Mouse (Mus musculus): ENCODE results near the gene Hs3st3b1.

Hs3st3b1 gene

DNA sequence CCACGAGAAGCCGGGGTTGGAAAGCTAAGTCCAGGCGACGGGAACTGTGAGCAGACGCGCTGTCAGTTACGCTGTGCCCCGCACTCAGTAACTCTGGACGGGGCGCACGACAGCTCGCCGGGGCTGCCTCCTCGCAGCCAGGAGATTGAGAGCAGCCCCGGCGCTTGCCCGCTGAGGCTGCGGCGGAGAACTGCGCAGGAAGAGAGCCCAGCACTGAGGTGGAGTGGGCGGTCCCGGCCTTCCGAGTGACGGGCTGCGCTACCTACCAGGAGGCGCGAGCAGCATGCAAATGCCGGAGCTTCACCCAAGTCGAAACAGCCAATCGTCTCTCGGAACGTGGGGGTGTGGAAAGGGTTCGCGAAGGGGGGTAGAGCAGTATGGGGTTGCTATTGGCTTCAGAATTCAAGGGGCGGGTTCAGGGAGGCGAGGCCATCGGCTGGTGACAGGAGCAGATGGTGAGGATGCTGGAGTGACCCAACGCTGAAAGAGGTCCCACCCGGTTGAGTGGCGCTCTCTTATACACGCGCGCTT, at the start of gene Hs3st3b1:
Gene Hs3st3b1 (minus strand): TSS at position 200 of the 531 bp plus-strand sequence.
- DNase-seq (ENCODE audit: low read depth, low spot score): peak; percentile 95

GRCm38 (mm10) chr11:63971462-63971861, 49.4 kb upstream of the Hs3st3b1 start:
- DNase-seq (ENCODE audit: low read depth, low spot score): no peak

GRCm38 (mm10) chr11:63970818-63971217, 48.7 kb upstream of the Hs3st3b1 start:
- DNase-seq (ENCODE audit: low read depth, low spot score): no peak

GRCm38 (mm10) chr11:63969205-63969910, 47.3 kb upstream of the Hs3st3b1 start:
- DNase-seq (ENCODE audit: low read depth, low spot score): no peak

DNA sequence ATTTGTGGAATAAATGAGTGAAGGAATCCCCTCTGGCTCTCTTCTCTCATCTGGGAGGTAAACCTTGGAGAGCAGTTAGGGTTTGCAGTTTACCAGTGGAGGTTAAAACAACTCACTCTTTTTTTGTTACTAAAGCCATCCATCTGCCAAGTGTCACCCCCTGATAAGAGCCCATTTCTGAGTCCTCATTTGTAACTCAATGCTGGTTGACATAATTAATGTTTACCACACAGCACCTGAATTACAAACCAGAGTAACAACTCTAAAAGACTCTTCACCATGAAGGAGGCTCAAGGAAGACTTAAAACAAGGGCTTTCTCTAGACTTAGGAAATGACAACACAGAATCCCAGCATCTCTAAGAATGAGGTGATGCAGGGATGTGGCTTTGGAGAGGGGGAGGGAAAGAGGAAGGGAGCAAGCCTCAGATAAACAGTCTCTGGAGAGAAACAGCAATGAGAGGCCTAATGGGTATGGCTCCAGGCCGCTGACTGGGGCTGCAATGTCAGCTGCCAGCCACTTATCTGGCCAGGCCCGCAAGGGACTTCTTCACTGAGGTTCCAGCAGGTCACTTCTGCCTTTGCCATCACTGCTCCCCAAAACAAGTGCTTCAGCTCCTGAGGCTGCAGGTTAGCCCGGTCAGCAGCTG, 46.4 kb upstream of the Hs3st3b1 start:
- no peak for DNase-seq (ENCODE audit: low read depth, low spot score)

DNA sequence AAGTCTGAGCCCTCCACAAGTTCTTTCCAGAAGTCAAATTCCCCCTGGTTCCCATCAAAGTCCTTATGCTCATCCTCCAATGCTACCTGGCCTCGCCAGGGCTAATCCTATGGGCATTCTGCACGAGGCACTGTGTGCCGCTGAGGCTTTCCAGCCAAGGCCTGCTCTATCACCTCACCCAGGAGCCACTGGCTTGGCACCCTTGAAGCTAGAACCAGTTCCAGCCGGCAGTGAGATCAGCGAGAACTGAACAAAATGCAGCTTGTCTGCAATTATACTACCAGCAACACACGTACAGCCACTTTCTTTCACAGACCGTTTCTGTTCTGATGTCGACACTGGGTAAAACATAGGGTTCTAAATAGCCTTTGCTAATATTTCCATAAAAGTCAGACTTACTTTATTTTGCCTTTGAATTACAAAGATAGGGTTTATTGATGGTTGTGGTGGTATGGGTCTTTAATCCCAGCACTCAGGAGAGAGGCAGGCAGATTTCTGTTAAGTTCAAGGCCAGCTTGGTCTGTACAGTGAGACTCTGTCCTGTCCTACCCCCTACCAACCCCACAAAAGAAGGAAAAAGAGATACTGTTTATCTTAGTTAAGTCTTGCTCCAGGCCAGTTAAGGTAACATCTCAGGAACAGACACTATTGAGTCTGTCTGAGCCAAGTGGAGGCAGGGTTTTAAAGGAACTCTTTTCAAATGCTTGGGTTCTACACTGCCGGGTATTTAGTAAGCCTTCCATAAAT, 45.7 kb upstream of the Hs3st3b1 start:
- DNase-seq (ENCODE audit: low read depth, low spot score): no peak

GRCm38 (mm10) chr11:63965437-63965836, 43.3 kb upstream of the Hs3st3b1 start:
- DNase-seq (ENCODE audit: low read depth, low spot score): no peak

DNA sequence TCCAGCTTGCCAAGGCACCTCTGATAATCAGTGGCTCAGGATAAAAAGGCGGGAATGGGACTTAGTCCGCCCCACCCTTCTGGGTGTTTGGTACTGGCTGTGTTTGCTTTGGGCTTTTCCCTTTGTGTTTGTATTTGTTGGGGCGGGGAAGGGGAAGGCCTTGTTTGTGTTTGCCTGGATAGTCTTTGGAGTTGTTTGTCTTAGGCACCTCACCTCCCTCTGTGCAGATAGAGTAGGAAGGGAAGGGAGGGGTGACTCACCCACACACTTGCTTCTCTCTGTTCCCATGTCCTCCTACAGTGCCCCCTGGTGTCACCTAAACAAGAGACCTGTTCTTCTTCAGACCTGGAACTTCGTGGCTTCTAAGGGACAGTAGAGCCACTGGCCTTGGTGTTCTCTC, 35.1 kb upstream of the Hs3st3b1 start:
- DNase-seq (ENCODE audit: low read depth, low spot score): peak; percentile 27

DNA sequence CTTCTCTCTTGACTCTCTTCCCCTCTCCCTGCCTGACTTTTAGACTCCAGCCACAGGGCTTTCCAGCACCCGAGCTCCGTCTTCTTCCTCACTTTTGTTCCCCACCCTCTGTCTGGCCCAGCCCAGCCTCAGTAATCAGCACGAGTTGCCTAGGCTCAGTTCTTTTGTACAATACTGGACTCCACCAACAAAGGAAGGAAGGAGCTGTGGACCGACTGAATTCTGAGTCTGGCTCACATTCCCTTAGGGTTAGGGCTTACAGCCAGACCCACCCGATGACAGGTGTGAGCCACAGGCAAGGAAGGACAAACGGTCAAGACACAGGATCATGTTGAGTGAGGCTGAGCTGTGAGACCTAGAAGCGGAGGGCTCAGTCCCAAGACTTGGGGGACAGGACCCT, 34.7 kb upstream of the Hs3st3b1 start:
- DNase-seq (ENCODE audit: low read depth, low spot score): no peak

DNA sequence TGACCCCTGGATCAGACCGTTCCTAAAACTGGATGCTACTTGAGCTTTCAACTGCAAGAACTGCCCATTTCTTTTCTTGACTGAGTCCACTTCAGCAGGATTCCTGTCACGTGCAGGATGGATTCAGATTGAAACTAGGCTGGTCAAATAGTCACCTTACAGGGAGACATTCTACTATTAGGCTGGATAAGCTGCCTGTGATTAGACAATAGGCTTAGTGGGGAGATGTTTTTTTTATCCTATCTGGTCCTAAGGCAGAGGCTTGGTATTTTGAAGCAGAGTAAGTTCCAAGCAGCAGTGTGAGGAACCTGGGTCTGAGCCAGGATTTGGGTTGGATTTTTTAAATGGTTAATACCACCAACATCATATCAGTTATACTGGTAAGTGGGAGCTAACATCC, 31.8 kb upstream of the Hs3st3b1 start:
- peak; percentile 11 for DNase-seq (ENCODE audit: low read depth, low spot score)

DNA sequence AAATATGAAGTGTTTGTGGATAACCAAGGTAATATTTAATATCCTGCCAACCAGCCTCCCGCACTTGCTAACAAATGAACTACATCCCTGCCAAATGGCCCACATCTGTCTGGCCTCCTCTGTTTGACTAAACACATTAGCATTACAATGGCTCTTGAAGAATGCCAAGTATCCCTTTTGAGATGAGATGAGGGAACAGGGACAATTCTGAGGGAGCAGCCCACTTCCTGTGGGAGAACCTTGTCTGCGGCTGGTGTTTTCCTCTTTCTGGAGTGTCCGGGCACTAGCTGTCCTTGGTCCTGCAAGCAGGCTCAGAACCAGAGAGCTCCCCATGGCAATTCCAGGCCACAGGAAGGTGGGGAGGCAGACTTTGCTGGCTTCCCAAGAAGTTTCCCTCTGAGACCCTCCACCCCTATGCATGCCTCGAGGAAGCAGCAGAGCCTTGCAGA, 30.7 kb upstream of the Hs3st3b1 start:
- DNase-seq (ENCODE audit: low read depth, low spot score): no peak

DNA sequence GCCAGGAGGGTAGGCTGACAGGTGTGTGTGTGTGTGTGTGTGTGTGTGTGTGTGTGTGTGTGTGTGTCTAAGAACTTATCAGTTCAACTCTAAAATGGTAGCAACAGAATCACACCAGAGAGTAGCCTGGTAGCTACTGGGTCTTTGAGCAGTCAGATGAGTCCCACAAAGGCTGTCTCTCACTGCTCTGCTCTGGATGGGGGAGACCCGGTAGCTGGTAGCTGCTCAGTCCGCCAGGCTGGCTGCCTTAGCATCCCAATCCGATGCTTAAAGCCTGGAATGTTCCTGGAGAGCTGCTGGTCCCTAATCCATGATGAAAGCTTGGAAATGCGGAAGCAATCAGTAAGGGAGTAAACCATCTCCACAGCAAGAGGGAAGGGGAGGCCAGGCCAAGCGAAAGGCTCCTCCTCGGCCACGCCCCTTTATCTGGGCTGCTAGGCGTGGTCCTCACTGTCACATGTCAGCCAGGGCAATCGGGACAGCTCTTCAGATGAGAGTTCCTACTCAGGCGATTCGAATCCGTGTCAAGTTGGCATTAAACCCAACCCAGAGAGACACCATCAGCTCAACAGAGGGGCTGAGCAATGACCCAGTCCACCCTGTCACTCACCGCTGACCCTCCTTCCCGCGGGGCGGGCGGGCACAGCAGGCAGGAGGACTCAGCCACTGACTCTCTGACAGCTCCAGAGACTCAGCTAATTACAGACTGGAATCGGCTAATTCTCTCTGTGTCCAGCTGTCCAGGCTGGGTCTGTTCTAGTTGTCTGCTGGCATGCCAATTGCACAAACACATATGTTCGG, 29.9 kb upstream of the Hs3st3b1 start:
- DNase-seq (ENCODE audit: low read depth, low spot score): peak; percentile 23

- no peak for DNase-seq (ENCODE audit: low read depth, low spot score)
These were observed 26.3 kb upstream of the Hs3st3b1 start for GRCm38 (mm10) chr11:63948371-63948770.

DNA sequence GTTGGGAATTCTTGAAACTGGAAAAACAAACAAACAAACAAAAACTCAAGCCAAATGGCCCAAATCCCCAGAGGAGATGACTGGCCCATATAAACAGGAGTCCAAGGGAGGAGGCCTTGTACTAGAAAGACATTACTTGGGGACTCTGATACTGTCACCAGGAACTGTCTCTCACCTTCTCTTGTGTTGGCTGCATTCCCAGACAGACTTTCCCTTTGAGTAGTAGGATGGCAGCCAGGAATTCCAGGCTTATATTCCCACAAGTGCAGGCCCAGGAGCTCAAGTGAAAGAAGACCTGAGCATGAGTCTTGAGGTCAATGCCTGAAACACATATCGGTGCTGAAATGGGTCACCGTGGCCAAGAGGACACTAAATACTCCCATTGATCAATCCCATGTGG, 24.9 kb upstream of the Hs3st3b1 start:
- no peak for DNase-seq (ENCODE audit: low read depth, low spot score)

DNA sequence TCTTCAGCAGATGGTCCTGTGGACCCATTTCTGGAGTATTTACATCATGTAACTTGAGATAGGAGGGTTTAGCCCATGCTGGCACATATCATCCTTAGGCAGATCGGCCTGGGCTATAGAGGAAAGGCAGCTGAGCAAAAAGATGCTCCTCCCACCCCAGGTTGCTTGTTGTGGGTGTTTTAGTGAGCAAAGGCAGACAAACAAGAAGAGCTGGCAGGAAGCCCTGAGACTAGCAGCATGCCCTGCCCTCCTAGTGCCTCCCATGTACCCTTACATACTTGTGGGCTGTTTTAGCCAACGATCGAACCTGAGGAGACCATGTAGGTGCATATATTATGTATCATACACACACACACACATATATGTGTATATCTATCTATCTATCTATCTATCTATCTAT, 21.9 kb upstream of the Hs3st3b1 start:
- no peak for DNase-seq (ENCODE audit: low read depth, low spot score)

- DNase-seq (ENCODE audit: low read depth, low spot score): no peak
These were observed 21.3 kb upstream of the Hs3st3b1 start for GRCm38 (mm10) chr11:63943268-63943890.

GRCm38 (mm10) chr11:63942177-63942576, 20.1 kb upstream of the Hs3st3b1 start:
- DNase-seq (ENCODE audit: low read depth, low spot score): no peak

DNA sequence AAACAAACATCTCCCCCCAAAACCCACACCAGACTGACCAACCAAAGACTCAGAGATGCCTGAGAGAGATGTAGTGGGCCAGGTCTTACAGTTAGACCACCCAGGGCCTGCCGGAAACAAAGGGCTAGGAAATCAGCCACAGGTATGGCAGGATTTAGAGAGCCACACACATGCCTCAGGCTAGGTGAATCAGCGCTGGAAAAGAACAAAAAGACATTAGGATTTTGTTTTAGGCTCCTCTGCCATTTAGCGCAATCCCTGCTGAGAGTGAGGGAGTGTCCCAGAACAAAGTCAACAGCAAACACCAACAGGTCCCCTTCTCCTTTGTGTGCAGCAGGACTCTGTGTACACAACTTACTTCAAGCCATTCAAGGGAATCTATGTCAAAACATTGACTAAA, 14.6 kb upstream of the Hs3st3b1 start:
- DNase-seq (ENCODE audit: low read depth, low spot score): no peak

- DNase-seq (ENCODE audit: low read depth, low spot score): no peak
These were observed 4.8 kb upstream of the Hs3st3b1 start for GRCm38 (mm10) chr11:63926901-63927300.

DNA sequence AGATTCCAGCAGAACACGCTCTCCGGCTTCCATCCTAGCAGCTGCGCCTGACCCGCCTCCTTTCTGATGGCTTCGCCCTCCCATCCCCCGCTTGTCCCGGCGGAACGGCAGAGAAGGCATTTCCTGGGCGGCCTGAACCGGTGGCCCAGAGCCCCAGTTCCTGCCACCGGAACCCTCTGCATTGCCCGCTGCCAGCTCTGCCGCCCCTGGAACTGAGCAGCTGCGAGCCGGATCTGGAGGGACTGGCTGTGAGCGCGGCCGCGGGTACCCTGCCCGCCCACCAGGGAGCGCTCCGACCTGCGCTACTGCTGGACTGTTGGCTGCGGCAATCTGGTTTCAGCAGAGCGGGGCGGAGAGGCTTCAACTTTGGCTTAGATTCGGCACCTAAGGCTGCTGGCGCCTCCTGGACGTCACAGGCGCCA, 3.1 kb upstream of the Hs3st3b1 start:
- no peak for DNase-seq (ENCODE audit: low read depth, low spot score)

All from retina, postnatal 7 days (tissue).